8 mouse cellular contexts compared by ENCODE assay signal in genomic region chr1:92179070-92179469, GRCm38 (mm10). TPM values are rescaled to one million over a fixed set of nuclear protein-coding genes. Genes with fewer than 3 reads are reported as not detected.
DNase-seq lines count a peak whose midpoint lies in the region; ATAC-seq and TF ChIP-seq lines count a peak whose summit lies in the region.

No protein-coding gene starts in this region.

- no peak for TF ChIP-seq POLR2A in ES-Bruce4 (IDR thresholded peaks at IDR 0.05; ENCODE audit: insufficient read depth, low read length)
- no peak for TF ChIP-seq POLR2A in embryonic fibroblast, embryonic 13.5 days (IDR thresholded peaks at IDR 0.05; ENCODE audit: low read depth, low read length)

- no peaks in the 10 kb centered on the region for H3K9me3 ChIP-seq in ES-Bruce4 (replicated peaks; ENCODE audit: control insufficient read depth, insufficient read depth, low read length, poor library complexity, severe bottlenecking)
- H3K9me3 ChIP-seq in liver, postnatal 0 days (ENCODE audit: low read length), result no peaks in the 10 kb centered on the region

- no peak for ATAC-seq in liver, postnatal 0 days

- H3K27me3 ChIP-seq in ES-Bruce4 (ENCODE audit: control insufficient read depth, insufficient read depth, low read length, poor library complexity, severe bottlenecking), result no peaks in the 10 kb centered on the region
- no peaks in the 10 kb centered on the region for H3K27me3 ChIP-seq in liver, postnatal 0 days (ENCODE audit: insufficient read depth, low read length)

- no peaks in the 10 kb centered on the region for H3K36me3 ChIP-seq in ES-Bruce4 (ENCODE audit: control insufficient read depth, insufficient read depth, low read length, poor library complexity, severe bottlenecking)
- H3K36me3 ChIP-seq in liver, postnatal 0 days (replicated peaks; ENCODE audit: insufficient read depth, low read length), result no peaks in the 10 kb centered on the region

- H3K4me2 ChIP-seq in liver, postnatal 0 days (ENCODE audit: low read depth, low read length), result peak overlapping the region; percentile 95

- peak overlapping the region; percentile 99 for H3K9ac ChIP-seq in ES-Bruce4 (ENCODE audit: low read depth, poor library complexity, severe bottlenecking)
- H3K9ac ChIP-seq in liver, postnatal 0 days (replicated peaks), result peak overlapping the region; percentile 88

- H3K27ac ChIP-seq in ES-Bruce4 (ENCODE audit: insufficient read depth, low read length), result no peak overlapping the region
- H3K27ac ChIP-seq in embryonic fibroblast, embryonic 13.5 days (ENCODE audit: insufficient read depth, low read length), result no peak overlapping the region
- H3K27ac ChIP-seq in liver, postnatal 0 days (ENCODE audit: low read depth), result peak overlapping the region; percentile 96; the same call in 1 of the 2 replicates

- no peak for TF ChIP-seq CTCF in ES-Bruce4 (IDR thresholded peaks at IDR 0.05; ENCODE audit: low read depth, low read length)
- TF ChIP-seq CTCF in embryonic fibroblast, embryonic 13.5 days (IDR thresholded peaks at IDR 0.05; ENCODE audit: borderline replicate concordance, insufficient read depth, low read length), result no peak
- TF ChIP-seq CTCF in liver, postnatal 0 days (IDR thresholded peaks at IDR 0.05; ENCODE audit: low read depth), result no peak

- H3K4me3 ChIP-seq in ES-Bruce4 (ENCODE audit: low read depth, low read length), result peak overlapping the region; percentile 87
- peak overlapping the region; percentile 67 for H3K4me3 ChIP-seq in embryonic fibroblast, embryonic 13.5 days (ENCODE audit: insufficient read depth, low read length)
- H3K4me3 ChIP-seq in liver, postnatal 0 days (ENCODE audit: low read depth, low read length), result peak overlapping the region; percentile 81

- WGBS in liver, postnatal 0 days (ENCODE audit: insufficient replicate concordance), result 9% methylated on average over 11 of the region's 11 CpGs

- H3K4me1 ChIP-seq in ES-Bruce4 (ENCODE audit: control insufficient read depth, insufficient read depth, low read length), result peaks cover 5% of the 10 kb centered on the region
- H3K4me1 ChIP-seq in embryonic fibroblast, embryonic 13.5 days (ENCODE audit: control insufficient read depth, insufficient read depth, low read length), result 0 out of 2 replicates have a peak, but pooled peaks cover 2% of the 10 kb centered on the region
- peaks cover 18% of the 10 kb centered on the region for H3K4me1 ChIP-seq in liver, postnatal 0 days (ENCODE audit: insufficient read depth)

- peak; percentile 62 for DNase-seq in cerebellum, adult 9-10 months
- no peak for DNase-seq in cerebellum, adult 8-10 months
- peak; percentile 71 for DNase-seq in induced T-regulatory cell, adult 2 months (ENCODE audit: low read depth)
- DNase-seq in liver, postnatal 0 days, result no peak
- DNase-seq in thymus, postnatal 0 days (ENCODE audit: low spot score), result peak; percentile 38
- no peak for DNase-seq in layer of hippocampus, adult 9-11 months

- no peak for TF ChIP-seq EP300 in ES-Bruce4 (IDR thresholded peaks at IDR 0.05; ENCODE audit: insufficient read depth, low read depth, low read length)
- no peak for TF ChIP-seq EP300 in liver, postnatal 0 days (IDR thresholded peaks at IDR 0.05; ENCODE audit: low read depth)

RNA-seq across cellular contexts. Expression of gene Hdac4, which starts 16.4 kb away (rescaled TPM):
- polyA plus RNA-seq in ES-Bruce4 (2011; ENCODE audit: insufficient read depth, insufficient read length, low read depth, missing spikeins), result 27.5 and 31.0 TPM in 2 replicates
- 21.8 and 30.0 TPM in 2 replicates for polyA plus RNA-seq in embryonic fibroblast, embryonic 13.5 days (2011; ENCODE audit: insufficient read length, low read depth, missing spikeins)
- polyA plus RNA-seq in liver, postnatal 0 days (2015; fragmentation: Nextera tagmentation; extraction: Ambion mirVana), result 3.0 and 3.8 TPM in 2 replicates
- 23.6 and 27.7 TPM in 2 replicates for polyA plus RNA-seq in thymus, postnatal 0 days (2015; fragmentation: Nextera tagmentation; extraction: Ambion mirVana)

Comparison
In these comparisons a context has a peak if more than half of its experiments do, and no peak if none do; other contexts are left out.
1. DNase-seq: peak in cerebellum, adult 9-10 months (single experiment), induced T-regulatory cell, adult 2 months (single experiment) and thymus, postnatal 0 days (single experiment); none in cerebellum, adult 8-10 months (single experiment), liver, postnatal 0 days (single experiment) and layer of hippocampus, adult 9-11 months (single experiment).
2. Peak in every context shown above with its lines, with median percentiles within 50 percentile points of each other: H3K4me3 ChIP-seq.